Mouse (Mus musculus) MEL (cell line): ENCODE measurements at regions not wholly inside any gene's neighbourhood (a gene's known extent, or its start where the extent isn't known, plus 50 kb on each side); places are given as distances from the start of the nearest gene placed in this dataset.

Source experiments
- MYC ChIP-seq: IDR thresholded peaks from 2 replicates; pipeline ENCODE4 v1.6.1; 2011; ENCODE audit warnings: low read depth, mild to moderate bottlenecking, low read length, improper control_type of control experiment, moderate library complexity
- POLR2A ChIP-seq, 2 experiments: IDR thresholded peaks; 2 replicates each; pipeline ENCODE4 v1.6.1; 2011 to 2012; ENCODE audit warnings: low read length in 2 of 2, mild to moderate bottlenecking in 2 of 2, control low read depth in 1 of 2, improper control_type of control experiment in 1 of 2, low read depth in 1 of 2, moderate library complexity in 1 of 2; ENCODE audit not compliant: control insufficient read depth in 1 of 2, insufficient read depth in 1 of 2, poor library complexity in 1 of 2
- RCOR1 ChIP-seq: IDR thresholded peaks from 2 replicates; pipeline ENCODE4 v1.6.1; 2012; ENCODE audit warnings: low read depth, mild to moderate bottlenecking, inconsistent platforms, low read length, improper control_type of control experiment
- UBTF ChIP-seq: IDR thresholded peaks from 2 replicates; pipeline ENCODE4 v1.6.1; 2012; ENCODE audit warnings: low read depth, mild to moderate bottlenecking, inconsistent platforms, low read length, improper control_type of control experiment, moderate library complexity, borderline replicate concordance; ENCODE audit not compliant: insufficient read depth
- ZC3H11A ChIP-seq: IDR thresholded peaks from 2 replicates; pipeline ENCODE4 v1.6.1; 2012; ENCODE audit warnings: low read depth, mild to moderate bottlenecking, inconsistent platforms, low read length, improper control_type of control experiment

GRCm38 (mm10) chr10:43747541-43747940, 154.0 kb downstream of the Qrsl1 start:
- TF ChIP-seq POLR2A (IDR thresholded peaks at IDR 0.05; ENCODE audit: control insufficient read depth in 1 of 2, insufficient read depth in 1 of 2, low read depth in 1 of 2, low read length in 2 of 2, poor library complexity in 1 of 2) (no peak), ZC3H11A (no peak), UBTF (no peak), MYC (no peak), RCOR1 (no peak)
